Mouse (Mus musculus): Measurements from ENCODE around the gene Barhl1.

DNA sequence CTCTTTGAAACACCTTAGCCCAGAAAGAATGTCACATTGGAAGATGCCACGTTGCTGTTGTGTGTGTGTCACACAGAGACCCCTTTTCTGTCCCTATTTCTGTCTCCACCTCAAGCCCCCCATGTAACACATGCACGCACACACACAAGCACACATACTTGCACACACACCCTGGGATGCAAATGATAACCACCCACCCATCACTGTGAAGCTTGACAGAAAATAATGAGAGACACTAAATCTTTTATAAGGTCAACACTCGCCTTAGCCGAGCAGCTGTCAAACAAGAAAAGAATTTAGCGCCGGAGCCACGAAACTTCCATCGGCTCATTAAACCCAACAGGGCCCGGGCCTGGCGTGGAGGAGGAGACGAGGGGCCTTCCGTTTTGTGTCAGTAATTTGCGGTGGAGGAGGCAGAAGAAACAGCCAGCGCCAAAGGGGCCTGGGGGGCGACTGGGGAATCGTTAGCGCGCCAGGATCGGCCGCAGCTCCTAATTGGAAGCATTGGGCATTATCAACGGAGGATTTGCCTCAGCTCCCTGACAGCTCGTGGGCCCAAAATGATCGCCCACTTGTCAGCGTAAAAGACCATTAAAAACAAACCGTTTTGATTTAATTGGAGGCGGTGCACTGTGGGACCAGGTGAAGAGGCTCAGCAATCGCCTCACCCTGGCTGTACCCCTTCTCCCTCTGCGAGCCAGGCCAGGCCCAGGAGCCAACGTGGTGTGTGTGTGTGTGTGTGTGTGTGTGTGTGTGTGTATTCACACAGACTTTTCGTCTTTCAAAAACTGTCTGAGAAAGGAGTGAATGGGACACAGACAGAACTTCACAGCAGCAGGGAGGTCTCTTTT is 27.4 kb upstream of the Barhl1 start:
- TF ChIP-seq POLR2A (IDR thresholded peaks at IDR 0.05; ENCODE audit: borderline replicate concordance, extremely low read depth, insufficient read depth, insufficient read length, poor library complexity, severe bottlenecking) = no peak
- TF ChIP-seq CTCF (IDR thresholded peaks at IDR 0.05; ENCODE audit: borderline replicate concordance, extremely low read depth, insufficient read depth, insufficient read length) = no peak
